Mouse (Mus musculus) heart, embryonic 16.5 days (tissue): ENCODE measurements around the gene Eif2b2. TPM values are rescaled to one million over a fixed set of nuclear protein-coding genes. Genes with fewer than 3 reads are reported as not detected.

Source experiments
- ATAC-seq: fragments of 200-750 bp; cut with Nextera tagmentation; replicated peaks from 2 replicates; pipeline ENCODE4 v1.8.0; 2017; ENCODE audit warnings: moderate number of reproducible peaks; ENCODE audit not compliant: insufficient read depth, low FRiP score; ENCODE audit errors: extremely low read depth
- H3K27ac ChIP-seq: fragments of 300-500 bp; sonication (generic); 2 replicates; pipeline ENCODE4 v1.5.1; 2014; ENCODE audit warnings: mild to moderate bottlenecking, low read length, control low read depth, moderate library complexity
- H3K27me3 ChIP-seq: fragments of 300-500 bp; sonication (generic); 2 replicates; pipeline ENCODE4 v1.6.1; 2014; ENCODE audit warnings: low read length, mixed read lengths; ENCODE audit not compliant: control insufficient read depth, insufficient read depth
- H3K36me3 ChIP-seq: fragments of 300-500 bp; sonication (generic); 2 replicates; pipeline ENCODE4 v1.6.1; 2014; ENCODE audit not compliant: control insufficient read depth, insufficient read depth
- H3K4me1 ChIP-seq: fragments of 300-500 bp; sonication (generic); 2 replicates; pipeline ENCODE4 v1.6.1; 2014; ENCODE audit warnings: low read length, mixed read lengths; ENCODE audit not compliant: control insufficient read depth, insufficient read depth
- H3K4me2 ChIP-seq: fragments of 300-500 bp; sonication (generic); 2 replicates; pipeline ENCODE4 v1.6.1; 2014; ENCODE audit warnings: low read depth, mild to moderate bottlenecking, control low read depth, low read length
- H3K4me3 ChIP-seq: fragments of 300-500 bp; sonication (generic); 2 replicates; pipeline ENCODE4 v1.5.1; 2014; ENCODE audit warnings: mild to moderate bottlenecking, control low read depth, low read length
- H3K9ac ChIP-seq: fragments of 300-500 bp; sonication (generic); 2 replicates; pipeline ENCODE4 v1.6.1; 2014; ENCODE audit warnings: low read length, control low read depth
- H3K9me3 ChIP-seq: fragments of 300-500 bp; sonication (generic); replicated peaks from 2 replicates; pipeline ENCODE4 v1.6.1; 2016; ENCODE audit warnings: low read length; ENCODE audit not compliant: control insufficient read depth
- WGBS: fragments of 180-500 bp; shearing (Covaris S2); extraction: QIAGEN DNeasy Blood & Tissue Kit; methylation state at CpG from one replicate; pipeline ENCODE4 v1.1.7; 2014; 5-methylcytosine and 5-hydroxymethylcytosine counted together
- polyA plus RNA-seq: library from polyadenylated mRNA; unstranded; fragments of >200 nt; fragmentation: Nextera tagmentation; extraction: Ambion mirVana; gene quantifications from 2 replicates; pipeline ENCODE4 v1.2.1, GENCODE M21; 2015

Gene Eif2b2
- polyA plus RNA-seq, 1 experiment from 2014 or later = 68.6 TPM

DNA sequence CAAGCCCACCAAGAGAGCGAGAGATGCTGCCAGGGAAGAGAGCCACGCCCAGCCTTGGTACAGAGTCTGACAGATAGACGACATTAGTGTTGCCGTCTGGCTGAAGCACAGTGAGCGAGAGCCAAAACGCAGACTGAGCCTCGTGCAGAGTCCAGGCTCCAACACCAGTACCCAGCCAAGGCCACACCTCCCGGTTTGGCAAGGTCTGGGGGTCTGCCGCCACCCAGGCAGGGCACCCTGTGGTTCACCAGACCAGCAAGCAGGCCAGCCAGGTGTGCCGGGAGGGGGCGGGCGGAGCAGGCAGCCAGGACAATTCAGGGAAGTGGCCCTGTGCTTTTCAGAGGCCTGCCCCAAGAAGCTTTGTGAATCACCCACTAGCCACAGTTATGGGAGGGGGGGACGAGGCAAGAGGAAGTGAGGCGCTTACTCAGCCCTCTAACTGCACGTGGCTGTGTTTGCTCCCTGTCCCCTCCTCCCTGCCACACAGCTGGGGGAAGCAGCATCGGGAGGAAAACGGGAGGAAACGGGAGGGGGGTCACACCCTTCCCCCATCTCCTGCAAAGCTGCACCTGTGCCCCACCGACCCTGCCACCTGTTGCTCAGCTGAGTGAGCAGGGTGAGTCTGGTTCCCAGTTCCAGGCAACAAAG is 26.7 kb upstream of the Eif2b2 start:
- Histone ChIP-seq H3K27me3 (no peaks in the 10 kb centered on the region), H3K4me1 (peaks cover 18% of the 10 kb centered on the region), H3K27ac (0 out of 2 replicates have a peak overlapping the region, but pooled peaks have one; percentile 3), H3K36me3 (no peaks in the 10 kb centered on the region), H3K4me3 (no peak overlapping the region), H3K9me3 (no peaks in the 10 kb centered on the region), H3K9ac (peak overlapping the region; percentile 28; the same call in 1 of the 2 replicates), H3K4me2 (no peak overlapping the region)
- ATAC-seq = peak; percentile 50
- WGBS = 28% methylated on average over 19 of the region's 19 CpGs

GRCm38 (mm10) chr12:85193146-85193545 is 26.1 kb upstream of the Eif2b2 start:
- Histone ChIP-seq H3K9me3 (no peaks in the 10 kb centered on the region), H3K4me1 (peaks cover 18% of the 10 kb centered on the region), H3K36me3 (no peaks in the 10 kb centered on the region), H3K4me3 (no peak overlapping the region), H3K4me2 (no peak overlapping the region), H3K9ac (no peak overlapping the region), H3K27me3 (no peaks in the 10 kb centered on the region), H3K27ac (no peak overlapping the region)
- 88% methylated on average over 10 of the region's 10 CpGs for WGBS
- ATAC-seq = no peak

DNA sequence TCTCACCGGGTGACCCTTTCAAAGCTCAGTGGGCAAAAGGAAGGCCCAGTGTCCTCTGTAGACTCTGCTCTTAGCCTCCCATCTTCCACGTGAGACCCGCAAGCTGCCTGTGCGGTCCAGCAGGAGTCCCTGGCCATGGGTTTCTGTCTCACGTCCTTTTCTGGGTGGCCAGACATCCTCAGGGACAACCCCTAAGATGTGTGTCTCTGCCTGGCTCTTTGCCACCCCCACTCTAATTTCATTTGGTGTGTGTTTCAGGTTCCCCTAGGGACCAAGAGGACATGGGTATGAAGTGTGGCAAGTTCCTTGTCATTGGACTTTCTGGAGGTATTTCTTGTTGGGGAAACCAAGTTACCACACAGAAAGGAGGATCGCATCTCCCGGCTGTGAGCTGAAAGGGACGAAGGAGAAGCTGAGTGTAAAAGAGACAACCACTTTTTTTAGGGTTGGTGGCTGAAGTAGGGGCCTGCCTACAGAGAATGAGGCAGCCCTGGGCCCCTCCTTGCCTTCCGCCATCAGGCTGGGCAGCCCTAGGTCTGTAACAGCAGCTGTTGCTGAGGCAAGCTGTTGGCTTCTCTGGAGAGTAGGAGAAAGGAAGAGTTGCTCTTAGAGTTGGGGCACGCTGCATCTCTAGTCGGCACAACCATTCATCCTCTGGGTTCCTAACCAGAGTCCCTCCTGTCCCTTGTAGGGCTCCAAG is 25.2 kb upstream of the Eif2b2 start:
- Histone ChIP-seq H3K9me3 (no peaks in the 10 kb centered on the region), H3K27me3 (no peaks in the 10 kb centered on the region), H3K4me1 (peaks cover 18% of the 10 kb centered on the region), H3K36me3 (no peaks in the 10 kb centered on the region), H3K9ac (no peak overlapping the region), H3K27ac (no peak overlapping the region; the same call in 1 of the 2 replicates), H3K4me3 (no peak overlapping the region), H3K4me2 (no peak overlapping the region)
- WGBS = 82% methylated on average over 11 of the region's 11 CpGs
- ATAC-seq = no peak

DNA sequence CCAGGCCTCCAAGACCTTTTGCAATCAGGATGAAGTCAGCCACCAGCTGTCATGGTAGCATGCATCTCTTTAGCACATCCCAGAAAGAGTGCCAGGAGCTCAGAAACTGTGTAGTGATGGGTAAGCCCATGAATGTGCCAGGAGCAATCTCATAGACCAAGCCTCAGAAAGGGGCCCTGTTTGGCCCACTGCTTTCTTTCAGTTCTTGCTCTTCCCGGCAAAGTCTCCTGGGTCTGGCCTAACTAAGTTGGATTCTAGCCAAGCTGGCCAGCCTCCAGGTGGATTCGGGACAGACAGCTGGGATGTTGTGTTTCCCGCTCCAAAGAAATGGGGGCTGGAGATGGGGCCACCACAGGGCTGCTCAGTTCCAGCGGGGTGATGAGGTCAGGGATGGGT is 24.7 kb upstream of the Eif2b2 start:
- H3K4me3 ChIP-seq = no peak overlapping the region
- H3K4me1 ChIP-seq = peaks cover 18% of the 10 kb centered on the region
- H3K9ac ChIP-seq = no peak overlapping the region
- H3K27me3 ChIP-seq = no peaks in the 10 kb centered on the region
- no peaks in the 10 kb centered on the region for H3K36me3 ChIP-seq
- H3K9me3 ChIP-seq = no peaks in the 10 kb centered on the region
- ATAC-seq = no peak; the same call in 1 of the 2 replicates
- 15% methylated on average over 4 of the region's 4 CpGs for WGBS
- H3K4me2 ChIP-seq = no peak overlapping the region
- no peak overlapping the region; the same call in 1 of the 2 replicates for H3K27ac ChIP-seq

DNA sequence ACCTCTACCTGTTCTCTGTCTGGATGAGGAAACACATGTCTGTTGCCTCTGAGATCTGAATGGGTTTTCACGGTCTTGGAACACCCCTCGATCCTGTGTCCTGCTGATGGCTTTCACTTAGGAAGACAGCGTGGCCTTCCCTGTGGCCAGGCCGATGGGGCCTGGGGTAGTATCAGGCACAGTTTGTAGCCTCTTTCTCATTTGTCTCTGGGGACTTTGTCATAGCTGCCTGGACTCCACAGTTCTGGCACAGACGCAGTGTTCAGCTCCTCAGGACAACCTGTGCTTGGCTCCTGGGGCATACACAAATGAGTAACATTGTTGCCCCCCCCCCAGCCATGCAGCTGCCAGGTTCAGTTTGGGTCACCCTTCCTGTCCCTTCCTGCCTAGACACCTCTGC is 24.2 kb upstream of the Eif2b2 start:
- Histone ChIP-seq H3K36me3 (no peaks in the 10 kb centered on the region), H3K4me1 (peaks cover 18% of the 10 kb centered on the region)
- ATAC-seq = no peak

DNA sequence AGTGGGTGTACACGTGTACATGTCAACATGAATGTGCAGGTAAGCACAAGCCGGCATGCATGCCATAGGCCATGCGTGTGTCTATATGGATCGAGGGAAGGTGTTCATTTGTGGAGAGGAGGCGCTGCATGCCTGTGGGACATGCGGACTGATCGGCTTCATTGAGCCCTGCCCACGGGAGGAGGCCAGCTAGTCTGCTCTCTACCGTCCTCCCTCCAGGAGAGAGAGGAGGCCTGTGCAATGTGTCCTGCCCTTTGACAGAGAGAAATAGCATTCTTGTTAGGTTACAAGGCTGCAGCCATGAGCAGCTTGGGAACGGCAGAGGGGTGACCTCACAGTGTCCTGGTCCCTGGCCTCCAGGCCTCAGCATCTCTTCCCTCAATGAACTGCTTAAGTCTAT is 23.1 kb upstream of the Eif2b2 start:
- WGBS = 72% methylated on average over 10 of the region's 10 CpGs
- H3K9ac ChIP-seq = no peak overlapping the region
- no peak overlapping the region for H3K4me3 ChIP-seq
- no peak overlapping the region for H3K4me2 ChIP-seq
- H3K4me1 ChIP-seq = peaks cover 18% of the 10 kb centered on the region
- H3K9me3 ChIP-seq = no peaks in the 10 kb centered on the region
- ATAC-seq = no peak
- H3K27me3 ChIP-seq = no peaks in the 10 kb centered on the region
- no peak overlapping the region for H3K27ac ChIP-seq
- no peaks in the 10 kb centered on the region for H3K36me3 ChIP-seq

More for the DNA sequence above, 24.2 kb upstream of the Eif2b2 start:
- Histone ChIP-seq H3K4me2 (no peak overlapping the region), H3K4me3 (no peak overlapping the region), H3K9ac (no peak overlapping the region), H3K9me3 (no peaks in the 10 kb centered on the region), H3K27me3 (no peaks in the 10 kb centered on the region), H3K27ac (no peak overlapping the region)
- WGBS = 52% methylated on average over 5 of the region's 5 CpGs

DNA sequence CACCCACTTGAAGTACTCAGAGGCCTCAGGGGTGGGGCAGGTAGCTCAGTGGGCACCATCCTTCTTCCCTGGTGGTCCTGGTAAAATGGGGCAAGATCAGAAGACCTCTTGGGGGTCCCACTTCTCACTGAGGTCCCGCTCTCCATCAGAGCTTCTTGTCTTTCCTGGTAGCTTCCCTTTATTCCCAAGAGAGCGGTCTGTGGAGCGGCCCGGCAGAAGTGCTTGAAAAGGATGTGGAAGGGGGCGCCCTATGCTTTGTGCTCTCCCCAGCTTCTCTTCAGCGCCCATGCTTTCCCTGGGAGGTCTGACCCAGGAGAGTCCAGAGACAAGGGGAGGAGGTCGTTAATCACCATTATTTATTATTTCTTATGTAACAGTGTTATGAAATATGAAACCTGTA is 21.9 kb upstream of the Eif2b2 start:
- WGBS = 84% methylated on average over 7 of the region's 7 CpGs
- Histone ChIP-seq H3K4me2 (no peak overlapping the region), H3K9me3 (no peaks in the 10 kb centered on the region), H3K4me3 (no peak overlapping the region), H3K36me3 (no peaks in the 10 kb centered on the region), H3K27ac (no peak overlapping the region), H3K9ac (no peak overlapping the region), H3K4me1 (peaks cover 16% of the 10 kb centered on the region), H3K27me3 (no peaks in the 10 kb centered on the region)
- ATAC-seq = no peak

DNA sequence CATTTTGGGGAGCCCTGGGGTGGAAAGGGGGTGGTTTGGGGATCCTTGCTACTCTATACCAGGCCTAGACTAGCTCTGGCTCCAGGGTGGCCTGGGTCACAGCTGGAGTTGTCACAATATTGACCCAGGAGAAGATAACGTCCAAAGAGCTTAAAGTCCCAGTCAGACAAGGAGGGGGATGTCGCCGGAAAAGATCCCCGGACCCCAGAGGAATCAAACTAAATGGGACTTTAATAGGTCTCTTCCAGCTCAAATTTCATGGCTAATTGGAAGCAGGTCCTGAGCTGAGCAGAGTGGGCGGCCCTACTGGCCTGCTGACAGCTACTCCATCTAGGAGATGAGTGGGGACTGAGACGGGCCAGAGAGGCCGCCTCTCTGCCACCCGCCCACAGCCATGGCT is 21.3 kb upstream of the Eif2b2 start:
- Histone ChIP-seq H3K27me3 (no peaks in the 10 kb centered on the region), H3K4me2 (no peak overlapping the region), H3K4me1 (peaks cover 13% of the 10 kb centered on the region), H3K4me3 (no peak overlapping the region), H3K9me3 (no peaks in the 10 kb centered on the region), H3K27ac (no peak overlapping the region), H3K36me3 (no peaks in the 10 kb centered on the region), H3K9ac (no peak overlapping the region)
- WGBS = 31% methylated on average over 8 of the region's 8 CpGs
- ATAC-seq = no peak

- no peaks in the 10 kb centered on the region for H3K27me3 ChIP-seq
- WGBS = 76% methylated on average over 1 of the region's 1 CpGs
- no peak overlapping the region for H3K4me3 ChIP-seq
- no peak for ATAC-seq
- H3K27ac ChIP-seq = no peak overlapping the region
- peaks cover 8% of the 10 kb centered on the region for H3K4me1 ChIP-seq
- H3K4me2 ChIP-seq = no peak overlapping the region
- no peaks in the 10 kb centered on the region for H3K36me3 ChIP-seq
- no peaks in the 10 kb centered on the region for H3K9me3 ChIP-seq
- no peak overlapping the region for H3K9ac ChIP-seq
Observed at GRCm38 (mm10) chr12:85199954-85200353, 19.3 kb upstream of the Eif2b2 start.
